Mouse (Mus musculus): ENCODE measurements around the gene Micu1. TPM values are rescaled to one million over a fixed set of nuclear protein-coding genes. Genes with fewer than 3 reads are reported as not detected.

The Micu1 gene
- polyA plus RNA-seq, 1 experiment from 2014 or later: 75.2 TPM

- H3K36me3 ChIP-seq (replicated peaks; ENCODE audit: control insufficient read depth, insufficient read depth): no peaks in the 10 kb centered on the region; the same call in 1 of the 2 replicates
- H3K9me3 ChIP-seq (ENCODE audit: control insufficient read depth, low read length): no peaks in the 10 kb centered on the region
- no peak overlapping the region for H3K4me3 ChIP-seq (replicated peaks; ENCODE audit: low read length)
- H3K27ac ChIP-seq: no peak overlapping the region
- WGBS: 54% methylated on average over 12 of the region's 12 CpGs
- DNase-seq (ENCODE audit: low spot score) (no peak), ATAC-seq (ENCODE audit: low FRiP score) (no peak)
- no peak overlapping the region for H3K4me2 ChIP-seq (replicated peaks)
- 0 out of 2 replicates have a peak, but pooled peaks cover 11% of the 10 kb centered on the region for H3K4me1 ChIP-seq (replicated peaks; ENCODE audit: control insufficient read depth, insufficient read depth, low read length)
- H3K9ac ChIP-seq: no peak overlapping the region
- no peaks in the 10 kb centered on the region for H3K27me3 ChIP-seq (ENCODE audit: control insufficient read depth, insufficient read depth, low read length)
Observed at GRCm38 (mm10) chr10:59756090-59756489, 53.8 kb downstream of the Micu1 start.

GRCm38 (mm10) chr10:59756570-59756969 is 54.3 kb downstream of the Micu1 start:
- Histone ChIP-seq H3K4me2 (replicated peaks) (no peak overlapping the region), H3K9me3 (ENCODE audit: control insufficient read depth, low read length) (no peaks in the 10 kb centered on the region), H3K27me3 (ENCODE audit: control insufficient read depth, insufficient read depth, low read length) (no peaks in the 10 kb centered on the region), H3K9ac (no peak overlapping the region), H3K4me1 (replicated peaks; ENCODE audit: control insufficient read depth, insufficient read depth, low read length) (0 out of 2 replicates have a peak, but pooled peaks cover 11% of the 10 kb centered on the region), H3K27ac (no peak overlapping the region), H3K4me3 (replicated peaks; ENCODE audit: low read length) (no peak overlapping the region), H3K36me3 (replicated peaks; ENCODE audit: control insufficient read depth, insufficient read depth) (no peaks in the 10 kb centered on the region; the same call in 1 of the 2 replicates)
- DNase-seq (ENCODE audit: low spot score): no peak
- 71% methylated on average over 8 of the region's 8 CpGs for WGBS
- ATAC-seq (ENCODE audit: low FRiP score): no peak

DNA sequence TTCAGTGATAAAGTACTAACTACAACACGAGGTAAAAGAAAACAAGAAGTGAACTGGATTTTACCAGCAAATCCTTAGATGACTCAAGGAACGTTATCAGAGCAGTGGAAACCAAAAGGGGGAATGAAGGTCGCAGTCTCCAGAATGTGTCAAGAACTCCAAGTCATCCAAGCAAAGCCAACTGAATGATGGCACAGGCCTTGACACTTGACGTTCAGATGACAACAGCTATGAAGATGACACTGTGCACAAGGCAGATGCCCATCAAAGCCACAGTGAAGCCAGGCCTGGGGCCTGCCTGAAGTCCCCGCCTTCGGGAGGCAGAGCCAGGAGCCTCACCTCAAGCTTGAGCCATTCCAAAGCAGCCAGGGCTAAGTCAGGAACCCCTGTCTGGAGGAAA is 62.5 kb downstream of the Micu1 start:
- Histone ChIP-seq H3K4me1 (replicated peaks; ENCODE audit: control insufficient read depth, insufficient read depth, low read length) (no peaks in the 10 kb centered on the region), H3K4me2 (replicated peaks) (no peak overlapping the region), H3K9me3 (ENCODE audit: control insufficient read depth, low read length) (no peaks in the 10 kb centered on the region), H3K9ac (no peak overlapping the region), H3K27me3 (ENCODE audit: control insufficient read depth, insufficient read depth, low read length) (no peaks in the 10 kb centered on the region), H3K27ac (no peak overlapping the region), H3K36me3 (replicated peaks; ENCODE audit: control insufficient read depth, insufficient read depth) (no peaks in the 10 kb centered on the region), H3K4me3 (replicated peaks; ENCODE audit: low read length) (no peak overlapping the region)
- ATAC-seq (ENCODE audit: low FRiP score): no peak
- WGBS: 94% methylated on average over 6 of the region's 6 CpGs
- no peak for DNase-seq (ENCODE audit: low spot score)

DNA sequence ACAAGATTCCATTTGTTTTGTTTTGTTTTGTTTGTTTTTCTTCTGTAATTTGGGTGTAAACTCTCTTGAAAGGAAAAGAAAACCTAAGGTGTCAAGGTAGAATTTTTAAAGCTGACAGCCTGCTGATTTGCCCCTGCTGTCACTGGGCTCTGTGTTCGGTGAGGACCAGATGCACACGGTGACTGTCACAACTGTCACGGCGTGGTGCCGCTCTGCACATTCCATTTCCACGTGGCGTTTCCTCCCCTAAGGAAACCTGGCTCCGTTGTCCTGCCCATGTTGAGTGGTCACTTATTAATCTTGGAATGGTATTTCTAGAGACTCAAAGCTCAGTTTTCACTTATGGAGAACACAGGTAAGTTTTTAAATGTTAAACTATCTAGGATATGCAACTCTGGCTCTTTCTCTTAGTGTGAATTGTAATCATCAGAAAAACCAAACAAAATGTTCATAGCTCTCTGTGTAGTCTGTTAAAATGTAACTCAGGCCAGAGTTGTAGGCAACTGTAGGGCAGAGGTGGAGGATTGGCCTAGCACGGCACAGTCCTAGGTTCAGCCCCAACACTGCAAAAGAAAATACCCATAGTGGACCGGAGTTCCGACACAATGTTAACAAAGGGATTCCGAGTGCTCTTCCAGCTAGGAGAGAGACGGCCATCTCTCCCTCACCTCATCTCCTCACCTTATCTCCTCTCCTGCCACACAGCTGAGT is 66.2 kb downstream of the Micu1 start:
- Histone ChIP-seq H3K27me3 (ENCODE audit: control insufficient read depth, insufficient read depth, low read length) (no peaks in the 10 kb centered on the region), H3K36me3 (replicated peaks; ENCODE audit: control insufficient read depth, insufficient read depth) (no peaks in the 10 kb centered on the region), H3K9me3 (ENCODE audit: control insufficient read depth, low read length) (no peaks in the 10 kb centered on the region), H3K27ac (no peak overlapping the region), H3K4me2 (replicated peaks) (no peak overlapping the region), H3K4me3 (replicated peaks; ENCODE audit: low read length) (no peak overlapping the region), H3K9ac (no peak overlapping the region), H3K4me1 (replicated peaks; ENCODE audit: control insufficient read depth, insufficient read depth, low read length) (peaks cover 13% of the 10 kb centered on the region)
- ATAC-seq (ENCODE audit: low FRiP score) (no peak), DNase-seq (ENCODE audit: low spot score) (no peak)
- WGBS: 76% methylated on average over 13 of the region's 13 CpGs

DNA sequence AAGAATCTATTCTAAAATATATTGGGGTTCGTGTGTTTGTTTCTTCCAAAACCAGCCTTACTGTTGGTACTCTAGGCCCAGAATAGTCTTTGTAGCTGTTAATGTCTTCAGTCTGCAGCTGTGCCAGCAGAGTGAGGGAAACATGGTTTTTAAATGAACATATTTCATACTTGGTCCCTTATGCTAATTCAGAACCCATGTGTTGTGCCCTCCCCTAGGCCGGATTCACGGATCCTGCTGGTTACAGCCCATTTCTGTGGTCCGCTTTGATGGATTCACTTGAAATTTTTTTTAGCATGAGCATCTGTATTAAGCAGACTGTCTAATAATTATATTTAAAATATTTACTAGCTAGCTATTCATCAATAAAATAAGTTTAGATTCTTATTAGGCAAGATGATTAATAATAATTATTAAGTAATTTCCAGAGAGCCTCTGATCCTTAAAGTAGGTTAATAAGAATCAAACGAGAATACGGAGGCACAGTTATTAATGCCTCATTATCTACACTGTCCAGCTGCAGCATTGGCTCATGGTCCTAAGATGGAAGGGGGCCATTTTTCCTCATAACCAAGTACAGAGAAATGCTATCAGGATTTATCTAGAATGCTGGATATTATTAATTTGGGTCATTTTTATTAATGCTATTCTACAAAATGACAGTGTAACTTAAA is 69.2 kb downstream of the Micu1 start:
- Histone ChIP-seq H3K4me1 (replicated peaks; ENCODE audit: control insufficient read depth, insufficient read depth, low read length) (peaks cover 16% of the 10 kb centered on the region), H3K27me3 (ENCODE audit: control insufficient read depth, insufficient read depth, low read length) (no peaks in the 10 kb centered on the region), H3K4me2 (replicated peaks) (no peak overlapping the region), H3K9ac (no peak overlapping the region), H3K27ac (no peak overlapping the region), H3K36me3 (replicated peaks; ENCODE audit: control insufficient read depth, insufficient read depth) (no peaks in the 10 kb centered on the region), H3K9me3 (ENCODE audit: control insufficient read depth, low read length) (no peaks in the 10 kb centered on the region), H3K4me3 (replicated peaks; ENCODE audit: low read length) (no peak overlapping the region)
- DNase-seq (ENCODE audit: low spot score) (no peak), ATAC-seq (ENCODE audit: low FRiP score) (peak; percentile 35; the same call in 1 of the 2 replicates)
- WGBS: 59% methylated on average over 6 of the region's 6 CpGs

GRCm38 (mm10) chr10:59772049-59772397 is 69.7 kb downstream of the Micu1 start:
- ATAC-seq (ENCODE audit: low FRiP score): no peak
- peaks cover 16% of the 10 kb centered on the region for H3K4me1 ChIP-seq (replicated peaks; ENCODE audit: control insufficient read depth, insufficient read depth, low read length)
- no peak overlapping the region for H3K9ac ChIP-seq
- H3K9me3 ChIP-seq (ENCODE audit: control insufficient read depth, low read length): no peaks in the 10 kb centered on the region
- DNase-seq (ENCODE audit: low spot score): no peak
- no peaks in the 10 kb centered on the region for H3K36me3 ChIP-seq (replicated peaks; ENCODE audit: control insufficient read depth, insufficient read depth)
- H3K4me2 ChIP-seq (replicated peaks): no peak overlapping the region
- WGBS: 61% methylated on average over 2 of the region's 2 CpGs
- no peaks in the 10 kb centered on the region for H3K27me3 ChIP-seq (ENCODE audit: control insufficient read depth, insufficient read depth, low read length)
- H3K4me3 ChIP-seq (replicated peaks; ENCODE audit: low read length): no peak overlapping the region
- H3K27ac ChIP-seq: no peak overlapping the region

DNA sequence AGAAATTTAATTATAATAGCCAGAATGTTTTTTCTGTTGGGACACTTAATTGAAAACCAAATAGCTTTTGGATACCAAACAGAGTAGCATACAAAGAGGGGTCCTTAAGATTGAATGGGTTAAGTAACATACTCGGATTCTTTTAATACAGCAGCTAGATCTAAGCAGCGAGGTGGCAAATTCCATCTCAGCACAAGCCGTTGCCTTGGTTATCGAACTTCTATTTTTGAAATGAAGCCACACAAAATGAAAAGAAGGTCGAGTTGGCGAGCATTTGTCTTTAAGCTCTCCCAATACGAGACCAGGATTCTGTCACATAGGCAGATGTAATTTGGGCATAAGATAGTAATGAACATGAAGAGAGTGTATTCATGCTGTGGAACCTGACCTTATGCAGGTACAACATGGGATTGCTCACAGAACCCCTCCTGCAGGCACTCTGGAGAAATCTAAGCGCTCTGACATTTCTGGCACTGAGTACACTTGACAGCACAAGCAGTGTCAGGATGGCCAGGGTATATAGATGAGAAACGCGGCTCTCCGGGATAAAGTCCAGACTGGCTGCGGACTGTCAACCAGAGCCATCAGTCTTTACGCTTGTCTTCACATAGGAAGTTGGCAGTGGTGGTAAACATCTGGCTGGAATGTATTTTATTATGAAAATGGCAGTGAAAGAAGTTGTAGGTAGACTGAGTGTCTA is 71.3 kb downstream of the Micu1 start:
- H3K4me2 ChIP-seq (replicated peaks): no peak overlapping the region
- ATAC-seq (ENCODE audit: low FRiP score) (0 out of 2 replicates have a peak, but pooled peaks have one; percentile 5), DNase-seq (ENCODE audit: low spot score) (peak; percentile 49)
- no peaks in the 10 kb centered on the region for H3K27me3 ChIP-seq (ENCODE audit: control insufficient read depth, insufficient read depth, low read length)
- no peaks in the 10 kb centered on the region for H3K36me3 ChIP-seq (replicated peaks; ENCODE audit: control insufficient read depth, insufficient read depth)
- H3K4me1 ChIP-seq (replicated peaks; ENCODE audit: control insufficient read depth, insufficient read depth, low read length): peaks cover 23% of the 10 kb centered on the region
- H3K4me3 ChIP-seq (replicated peaks; ENCODE audit: low read length): no peak overlapping the region
- 43% methylated on average over 13 of the region's 13 CpGs for WGBS
- no peak overlapping the region for H3K9ac ChIP-seq
- H3K27ac ChIP-seq: 0 out of 2 replicates have a peak overlapping the region, but pooled peaks have one; percentile 0
- H3K9me3 ChIP-seq (ENCODE audit: control insufficient read depth, low read length): no peaks in the 10 kb centered on the region

DNA sequence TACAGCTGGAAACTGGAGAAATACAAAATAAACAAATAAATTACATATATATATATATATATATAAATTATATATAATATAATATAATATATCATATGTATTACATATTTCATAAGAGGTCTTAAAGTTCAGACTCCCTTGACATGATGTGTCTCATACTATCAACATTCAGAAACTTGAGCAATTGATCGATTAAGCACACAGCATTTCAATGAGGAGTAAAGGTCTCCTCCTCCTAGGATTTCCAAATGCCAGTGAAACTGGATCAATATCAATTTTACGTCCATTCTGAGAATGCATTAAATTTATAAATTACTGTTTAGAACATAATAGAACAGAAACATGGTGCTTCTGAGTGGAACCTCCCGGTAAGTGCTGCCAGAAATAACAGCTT is 71.9 kb downstream of the Micu1 start:
- Histone ChIP-seq H3K9me3 (ENCODE audit: control insufficient read depth, low read length) (no peaks in the 10 kb centered on the region), H3K27ac (0 out of 2 replicates have a peak overlapping the region, but pooled peaks have one; percentile 23), H3K4me2 (replicated peaks) (no peak overlapping the region), H3K36me3 (replicated peaks; ENCODE audit: control insufficient read depth, insufficient read depth) (no peaks in the 10 kb centered on the region), H3K4me3 (replicated peaks; ENCODE audit: low read length) (no peak overlapping the region), H3K9ac (no peak overlapping the region), H3K4me1 (replicated peaks; ENCODE audit: control insufficient read depth, insufficient read depth, low read length) (peaks cover 23% of the 10 kb centered on the region), H3K27me3 (ENCODE audit: control insufficient read depth, insufficient read depth, low read length) (no peaks in the 10 kb centered on the region)
- 82% methylated on average over 3 of the region's 3 CpGs for WGBS
- ATAC-seq (ENCODE audit: low FRiP score) (no peak), DNase-seq (ENCODE audit: low spot score) (no peak)

DNA sequence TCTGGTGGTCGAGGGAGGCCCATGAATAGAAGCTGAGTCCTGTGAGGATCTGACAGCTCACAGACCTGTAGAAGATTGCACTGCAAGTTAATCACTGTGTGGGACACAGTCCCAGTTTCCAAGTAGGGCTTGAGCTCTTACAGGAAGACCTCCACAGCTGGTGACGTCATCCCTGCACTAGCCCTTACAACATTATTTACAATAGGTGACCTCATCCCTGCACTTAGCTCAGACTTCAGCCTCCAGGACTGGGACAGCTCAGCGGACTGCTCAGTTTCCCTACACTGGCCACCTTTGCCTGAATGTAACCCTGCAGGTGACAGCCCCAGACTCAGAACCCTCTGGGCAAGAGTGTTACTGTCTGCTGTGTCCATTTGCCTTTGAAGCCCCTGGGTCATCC is 75.0 kb downstream of the Micu1 start:
- WGBS: 82% methylated on average over 3 of the region's 3 CpGs
- Histone ChIP-seq H3K4me1 (replicated peaks; ENCODE audit: control insufficient read depth, insufficient read depth, low read length) (peaks cover 27% of the 10 kb centered on the region), H3K9me3 (ENCODE audit: control insufficient read depth, low read length) (no peaks in the 10 kb centered on the region), H3K27me3 (ENCODE audit: control insufficient read depth, insufficient read depth, low read length) (no peaks in the 10 kb centered on the region), H3K9ac (no peak overlapping the region), H3K27ac (no peak overlapping the region), H3K4me2 (replicated peaks) (no peak overlapping the region), H3K36me3 (replicated peaks; ENCODE audit: control insufficient read depth, insufficient read depth) (no peaks in the 10 kb centered on the region), H3K4me3 (replicated peaks; ENCODE audit: low read length) (no peak overlapping the region)
- ATAC-seq (ENCODE audit: low FRiP score) (no peak), DNase-seq (ENCODE audit: low spot score) (no peak)
